Mouse (Mus musculus) colon, adult 2 months (tissue): ENCODE results near the gene Vmn1r168. TPM values are rescaled to one million over a fixed set of nuclear protein-coding genes. Genes with fewer than 3 reads are reported as not detected.

Source experiments
- polyA plus RNA-seq: library from polyadenylated mRNA; depleted of rRNA; stranded (reverse); fragments of >200 nt; gene quantifications from 2 replicates; pipeline ENCODE4 v1.2.3, GENCODE M21; 2012; rRNA removed

Vmn1r168 gene
- polyA plus RNA-seq: not detected in 2 replicates

GRCm38 (mm10) chr7:23539432-23539831 lies at the start of gene Vmn1r168:
Gene Vmn1r168, plus strand, starts transcription at chr7:23539732.

GRCm38 (mm10) chr7:23507106-23507505 lies 32.4 kb upstream of the Vmn1r168 start, which contains the start of gene Vmn1r167:
Gene Vmn1r167, minus strand, starts transcription at chr7:23507206.

GRCm38 (mm10) chr7:23575226-23575625 lies 35.7 kb downstream of the Vmn1r168 start, which contains the start of gene Vmn1r169:
Gene Vmn1r169, plus strand, starts transcription at chr7:23575526.

Other genes with a start within 250 kb of the Vmn1r168 start
- not detected in 2 replicates for gene Nlrp4e, start 238.5 kb upstream of the Vmn1r168 start, polyA plus RNA-seq
- gene Nlrp5, start 153.8 kb upstream of the Vmn1r168 start, polyA plus RNA-seq: not detected in 2 replicates
- not detected in 2 replicates for gene Vmn1r167, start 32.5 kb upstream of the Vmn1r168 start, polyA plus RNA-seq
- not detected in 2 replicates for gene Vmn1r169, start 35.8 kb downstream of the Vmn1r168 start, polyA plus RNA-seq
- not detected in 2 replicates for gene Vmn1r170, start 66.4 kb downstream of the Vmn1r168 start, polyA plus RNA-seq
- gene Vmn1r171, start 91.0 kb downstream of the Vmn1r168 start, polyA plus RNA-seq: not detected in 2 replicates
- not detected in 2 replicates for gene Vmn1r172, start 118.6 kb downstream of the Vmn1r168 start, polyA plus RNA-seq
- not detected in 2 replicates for gene Vmn1r173, start 161.0 kb downstream of the Vmn1r168 start, polyA plus RNA-seq
- not detected in 2 replicates for gene Vmn1r174, start 212.5 kb downstream of the Vmn1r168 start, polyA plus RNA-seq